Mouse (Mus musculus) kidney, postnatal 25 days (tissue): ENCODE data around the gene Hdgf.
A peak's percentile ranks its signal among the peaks of the same experiment; 100 is the strongest.

ENCODE experiments used
- DNase-seq, 2 experiments: peaks; one replicate each; pipeline ENCODE4 v3.0.0; 2021; ENCODE audit warnings: mixed read lengths in 2 of 2

Gene Hdgf

GRCm38 (mm10) chr3:87909874-87910273, 3.8 kb downstream of the Hdgf start:
- DNase-seq = no peak

DNA sequence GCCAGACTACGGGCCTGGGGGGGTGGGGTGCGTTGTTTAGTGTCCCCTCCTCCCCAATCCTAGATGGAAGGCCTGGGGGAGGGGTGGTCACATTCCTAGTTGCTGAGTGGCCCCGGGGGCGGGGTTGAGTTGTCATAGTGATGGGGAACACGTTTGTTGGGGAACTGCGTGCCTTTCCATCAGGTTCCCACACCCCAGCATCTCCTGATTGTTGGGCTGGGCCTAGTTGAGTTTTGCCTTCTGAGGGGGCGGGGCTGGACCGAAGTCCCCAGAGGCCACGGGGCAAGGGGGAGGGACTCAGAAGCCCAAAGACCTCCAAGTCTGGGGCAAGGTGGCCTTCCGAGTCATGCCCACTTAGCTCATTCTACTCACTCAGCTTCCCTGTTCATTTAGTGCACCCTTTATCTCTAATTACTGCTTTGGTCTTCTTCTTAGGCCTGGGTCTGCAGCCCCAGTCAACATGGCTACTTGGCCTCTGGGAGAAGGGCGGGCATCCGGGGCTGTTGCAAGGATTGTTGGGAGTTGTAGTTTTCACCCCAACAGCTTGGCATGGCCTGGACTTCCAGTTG, 4.5 kb downstream of the Hdgf start:
- DNase-seq = peak; percentile 92 to 96

DNA sequence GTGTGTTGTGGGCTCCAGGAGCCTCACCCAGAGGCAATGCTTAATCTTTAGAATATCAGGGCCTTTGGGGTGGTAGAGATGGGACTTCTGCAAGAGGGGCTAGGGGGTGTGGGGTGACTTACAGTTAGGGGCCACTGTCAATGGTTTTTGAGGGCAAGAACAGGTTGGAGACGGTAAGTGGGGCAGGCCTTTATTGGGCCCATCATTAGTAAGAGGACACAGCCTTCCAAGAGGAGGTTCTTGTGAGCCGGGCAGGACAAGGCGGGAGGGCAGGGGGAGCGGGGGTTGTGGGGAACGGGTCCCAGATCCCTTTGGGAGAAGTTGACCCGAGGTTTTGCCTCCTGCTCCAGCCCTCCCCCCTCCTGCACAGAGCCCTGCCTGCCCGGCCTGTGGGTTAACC, 7.4 kb downstream of the Hdgf start:
- DNase-seq = no peak

DNA sequence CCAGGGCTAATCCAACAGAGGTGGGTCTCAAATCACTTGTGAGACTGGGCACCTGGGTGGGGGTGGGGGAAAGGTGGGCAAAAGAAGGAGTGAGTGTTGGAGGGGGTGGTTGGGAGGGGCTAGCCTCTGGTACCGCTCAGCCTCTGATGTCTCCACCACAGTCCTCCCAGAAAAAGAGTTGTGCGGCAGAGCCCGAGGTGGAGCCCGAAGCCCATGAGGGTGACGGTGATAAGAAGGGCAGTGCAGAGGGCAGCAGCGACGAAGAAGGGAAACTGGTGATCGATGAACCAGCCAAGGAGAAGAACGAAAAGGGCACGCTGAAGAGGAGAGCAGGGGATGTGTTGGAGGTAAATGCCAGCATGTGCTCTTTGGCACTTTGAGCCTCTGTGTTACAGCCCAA, 7.8 kb downstream of the Hdgf start:
- DNase-seq = no peak

- DNase-seq = no peak
Measured at GRCm38 (mm10) chr3:87916990-87917389, 10.9 kb downstream of the Hdgf start.

DNA sequence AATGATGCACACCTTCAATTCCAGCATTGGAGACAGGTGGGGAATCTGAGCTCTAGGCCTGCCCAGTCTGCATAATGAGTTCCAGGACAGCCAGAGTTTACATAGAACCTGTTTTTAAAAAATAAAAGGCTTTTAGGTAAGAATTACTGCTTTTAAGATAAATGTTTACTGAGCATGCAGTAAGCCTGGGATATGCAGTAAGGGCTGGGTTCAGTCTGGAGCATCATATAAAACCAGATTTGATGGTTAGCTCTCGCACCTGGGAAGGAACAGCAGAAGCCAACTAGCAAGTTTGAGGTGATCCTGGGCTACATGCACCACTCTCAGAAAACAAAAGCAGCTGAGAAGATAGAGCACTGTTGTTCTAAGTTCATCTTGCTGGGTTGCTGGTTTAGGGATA, 12.4 kb downstream of the Hdgf start:
- DNase-seq = no peak

- peak; percentile 82 to 91 for DNase-seq
Measured at GRCm38 (mm10) chr3:87919336-87920108, 13.4 kb downstream of the Hdgf start, which contains the start of gene Mrpl24. Gene Mrpl24 (plus strand): TSS chr3:87919506.

- no peak for DNase-seq
Measured at GRCm38 (mm10) chr3:87920270-87920943, 14.3 kb downstream of the Hdgf start.

DNA sequence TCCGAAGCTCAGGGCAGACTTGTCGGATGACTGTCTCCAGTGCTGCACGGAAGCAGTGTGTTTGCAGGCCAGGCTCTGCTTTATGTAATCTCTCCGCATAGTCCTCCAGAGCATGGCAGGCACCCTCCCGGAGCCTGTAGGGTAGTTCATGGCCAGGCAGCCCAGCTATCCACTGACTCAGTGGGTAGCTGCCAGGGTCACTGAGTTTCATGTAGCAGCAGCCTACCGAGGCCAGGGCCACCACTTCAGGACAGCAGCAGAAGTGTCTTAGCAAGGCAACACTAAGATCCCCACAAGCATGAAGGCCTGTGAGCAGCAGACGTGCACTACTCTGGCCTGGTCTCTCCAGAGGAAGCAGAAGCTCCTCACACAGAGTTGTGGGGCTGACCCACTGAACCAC, 18.9 kb downstream of the Hdgf start:
- DNase-seq = no peak

DNA sequence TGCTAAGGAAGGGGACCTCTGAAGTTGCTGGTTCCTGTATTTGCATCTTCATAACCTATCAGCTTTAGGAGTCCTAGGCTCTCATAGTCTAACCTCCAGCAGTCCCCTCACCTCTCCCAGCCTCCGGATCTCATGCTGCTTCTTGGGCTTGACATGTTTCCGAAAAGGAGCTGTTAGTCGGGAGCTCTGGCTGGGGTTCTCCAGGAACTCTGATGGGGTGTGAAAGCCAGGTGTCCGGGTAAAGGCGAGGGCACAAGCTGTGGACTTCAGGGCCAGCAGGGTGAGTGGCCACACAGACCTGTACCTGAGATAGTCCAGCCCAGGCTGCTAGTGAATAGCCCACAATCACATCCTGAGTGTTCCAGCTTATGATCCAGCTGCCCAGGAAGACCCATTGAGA, 21.3 kb downstream of the Hdgf start:
- DNase-seq = no peak

- no peak for DNase-seq
Measured at GRCm38 (mm10) chr3:87929341-87930077, 23.4 kb downstream of the Hdgf start.

- peak; percentile 97 to 98 for DNase-seq
Measured at GRCm38 (mm10) chr3:87930078-87930795, 24.1 kb downstream of the Hdgf start, which contains the start of the genes Isg20l2 and Rrnad1. Gene Isg20l2 (plus strand): TSS chr3:87930314. Gene Rrnad1 (minus strand): TSS chr3:87930717.

GRCm38 (mm10) chr3:87934026-87934425, 27.9 kb downstream of the Hdgf start:
- no peak for DNase-seq

DNA sequence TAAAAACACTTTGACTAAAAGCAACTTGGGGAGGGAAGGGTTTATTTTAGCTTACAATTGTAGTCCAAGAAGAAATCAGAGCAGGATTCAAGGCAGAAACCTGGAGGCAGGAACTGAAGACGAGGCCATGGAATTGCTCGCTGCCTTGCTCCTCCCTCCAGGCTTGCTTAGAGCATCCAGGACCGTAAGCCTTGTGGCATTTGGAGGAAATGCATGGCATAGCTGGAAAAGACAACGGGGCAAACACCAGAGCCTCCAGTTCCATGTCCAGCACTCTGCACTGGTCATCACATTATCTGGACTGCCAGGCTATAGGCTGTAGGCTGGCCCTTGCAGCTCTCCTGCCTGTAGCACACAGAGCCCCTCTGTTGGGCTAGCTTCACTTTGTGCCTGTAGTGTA, 28.4 kb downstream of the Hdgf start:
- no peak for DNase-seq

GRCm38 (mm10) chr3:87935201-87935600, 29.1 kb downstream of the Hdgf start:
- DNase-seq = peak; percentile 45 to 65

DNA sequence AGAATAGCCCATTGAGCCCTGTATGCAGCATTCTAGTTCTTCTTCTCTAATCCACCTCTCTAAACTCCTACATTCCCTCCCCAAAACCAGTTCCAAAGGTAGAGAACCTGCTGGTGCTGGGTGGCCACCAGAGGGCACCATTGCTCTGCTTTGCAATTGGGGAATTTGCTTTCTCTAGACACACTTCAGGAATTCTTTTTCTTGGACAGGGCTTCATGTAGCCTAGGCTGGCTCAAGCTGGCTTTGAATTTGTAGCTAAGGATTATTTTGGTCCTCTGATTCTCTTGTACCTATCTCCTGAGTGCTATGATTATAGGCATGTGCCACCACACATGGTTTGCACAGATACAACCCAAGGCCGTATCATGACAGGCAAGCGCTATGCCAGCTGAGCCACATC, 29.7 kb downstream of the Hdgf start:
- DNase-seq = peak; percentile 88 to 89

DNA sequence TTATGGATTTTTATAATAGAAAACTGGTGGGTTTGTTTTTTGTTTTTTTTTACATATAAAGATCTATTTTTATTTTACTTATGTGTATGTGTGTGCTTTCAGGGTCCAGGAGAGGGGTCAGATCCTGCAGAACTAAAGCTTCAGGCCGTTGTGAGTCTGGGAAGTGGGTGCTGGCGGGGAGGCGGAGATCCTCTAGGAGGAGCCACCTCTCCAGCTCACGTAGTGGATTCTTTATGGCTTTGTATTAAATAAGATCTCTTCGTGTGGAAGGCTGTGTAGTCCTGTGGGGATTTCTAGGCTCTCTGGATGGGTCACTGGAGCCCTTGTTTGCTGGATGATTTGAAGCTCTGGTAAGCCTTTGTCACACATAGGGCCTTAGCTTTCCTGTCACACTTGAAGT, 34.5 kb downstream of the Hdgf start:
- no peak for DNase-seq

- DNase-seq = no peak
Measured at GRCm38 (mm10) chr3:87942471-87942870, 36.4 kb downstream of the Hdgf start.

DNA sequence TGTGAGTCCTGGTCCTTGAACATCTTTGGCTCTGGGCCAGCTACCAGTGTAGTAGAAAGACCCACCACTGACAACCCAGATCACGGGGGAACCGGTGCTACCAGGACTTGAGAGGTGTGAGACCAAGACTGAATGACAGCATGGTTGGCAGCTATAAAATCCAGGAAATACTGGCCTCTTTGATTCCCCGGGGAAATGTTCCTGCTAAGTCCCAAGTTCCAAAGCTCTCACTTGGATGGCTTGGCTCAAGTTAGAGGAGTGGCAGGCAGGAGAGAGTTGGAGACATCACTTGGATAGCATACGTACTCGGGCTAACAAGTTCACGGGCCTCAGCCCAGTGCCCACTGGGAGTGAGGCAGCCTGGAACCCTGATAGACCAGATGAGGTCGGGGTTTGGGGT, 37.5 kb downstream of the Hdgf start:
- no peak for DNase-seq

GRCm38 (mm10) chr3:87944838-87945600, 38.9 kb downstream of the Hdgf start:
- no peak for DNase-seq

GRCm38 (mm10) chr3:87945781-87946540, 39.8 kb downstream of the Hdgf start:
- DNase-seq = no peak
